Mouse (Mus musculus): ENCODE measurements around the gene Gipc1. TPM values are rescaled to one million over a fixed set of nuclear protein-coding genes. Genes with fewer than 3 reads are reported as not detected.

The Gipc1 gene
- polyA plus RNA-seq, 1 experiment, result 42.5 TPM

- no peaks in the 10 kb centered on the region for H3K9me3 ChIP-seq (replicated peaks; ENCODE audit: control insufficient read depth, insufficient read depth, low read length, poor library complexity, severe bottlenecking)
- no peak overlapping the region for H3K9ac ChIP-seq (ENCODE audit: low read depth, poor library complexity, severe bottlenecking)
- H3K4me1 ChIP-seq (ENCODE audit: control insufficient read depth, insufficient read depth, low read length), result no peaks in the 10 kb centered on the region
- H3K27me3 ChIP-seq (ENCODE audit: control insufficient read depth, insufficient read depth, low read length, poor library complexity, severe bottlenecking), result no peaks in the 10 kb centered on the region
- TF ChIP-seq POLR2A (IDR thresholded peaks at IDR 0.05; ENCODE audit: insufficient read depth, low read length), result no peak
- TF ChIP-seq CTCF (IDR thresholded peaks at IDR 0.05; ENCODE audit: low read depth, low read length), result no peak
- TF ChIP-seq EP300 (IDR thresholded peaks at IDR 0.05; ENCODE audit: insufficient read depth, low read depth, low read length), result no peak
- no peak overlapping the region for H3K4me3 ChIP-seq (ENCODE audit: low read depth, low read length)
- no peaks in the 10 kb centered on the region for H3K36me3 ChIP-seq (ENCODE audit: control insufficient read depth, insufficient read depth, low read length, poor library complexity, severe bottlenecking)
- H3K27ac ChIP-seq (ENCODE audit: insufficient read depth, low read length), result no peak overlapping the region
These were observed 27.4 kb downstream of the Gipc1 start for GRCm38 (mm10) chr8:83679866-83680265.

- no peak overlapping the region for H3K9ac ChIP-seq (ENCODE audit: low read depth, poor library complexity, severe bottlenecking)
- no peaks in the 10 kb centered on the region for H3K4me1 ChIP-seq (ENCODE audit: control insufficient read depth, insufficient read depth, low read length)
- H3K27ac ChIP-seq (ENCODE audit: insufficient read depth, low read length), result no peak overlapping the region
- H3K4me3 ChIP-seq (ENCODE audit: low read depth, low read length), result no peak overlapping the region
- H3K9me3 ChIP-seq (replicated peaks; ENCODE audit: control insufficient read depth, insufficient read depth, low read length, poor library complexity, severe bottlenecking), result no peaks in the 10 kb centered on the region
- no peaks in the 10 kb centered on the region for H3K27me3 ChIP-seq (ENCODE audit: control insufficient read depth, insufficient read depth, low read length, poor library complexity, severe bottlenecking)
- TF ChIP-seq POLR2A (IDR thresholded peaks at IDR 0.05; ENCODE audit: insufficient read depth, low read length) (no peak), EP300 (IDR thresholded peaks at IDR 0.05; ENCODE audit: insufficient read depth, low read depth, low read length) (no peak), CTCF (IDR thresholded peaks at IDR 0.05; ENCODE audit: low read depth, low read length) (no peak)
- no peaks in the 10 kb centered on the region for H3K36me3 ChIP-seq (ENCODE audit: control insufficient read depth, insufficient read depth, low read length, poor library complexity, severe bottlenecking)
These were observed 28.1 kb downstream of the Gipc1 start for GRCm38 (mm10) chr8:83680603-83681002.

- TF ChIP-seq EP300 (IDR thresholded peaks at IDR 0.05; ENCODE audit: insufficient read depth, low read depth, low read length) (no peak), CTCF (IDR thresholded peaks at IDR 0.05; ENCODE audit: low read depth, low read length) (no peak), POLR2A (IDR thresholded peaks at IDR 0.05; ENCODE audit: insufficient read depth, low read length) (no peak)
- Histone ChIP-seq H3K4me3 (ENCODE audit: low read depth, low read length) (no peak overlapping the region), H3K27ac (ENCODE audit: insufficient read depth, low read length) (no peak overlapping the region), H3K4me1 (ENCODE audit: control insufficient read depth, insufficient read depth, low read length) (no peaks in the 10 kb centered on the region), H3K9me3 (replicated peaks; ENCODE audit: control insufficient read depth, insufficient read depth, low read length, poor library complexity, severe bottlenecking) (no peaks in the 10 kb centered on the region), H3K36me3 (ENCODE audit: control insufficient read depth, insufficient read depth, low read length, poor library complexity, severe bottlenecking) (no peaks in the 10 kb centered on the region), H3K27me3 (ENCODE audit: control insufficient read depth, insufficient read depth, low read length, poor library complexity, severe bottlenecking) (no peaks in the 10 kb centered on the region), H3K9ac (ENCODE audit: low read depth, poor library complexity, severe bottlenecking) (no peak overlapping the region)
These were observed 28.6 kb downstream of the Gipc1 start for GRCm38 (mm10) chr8:83681099-83681498.

DNA sequence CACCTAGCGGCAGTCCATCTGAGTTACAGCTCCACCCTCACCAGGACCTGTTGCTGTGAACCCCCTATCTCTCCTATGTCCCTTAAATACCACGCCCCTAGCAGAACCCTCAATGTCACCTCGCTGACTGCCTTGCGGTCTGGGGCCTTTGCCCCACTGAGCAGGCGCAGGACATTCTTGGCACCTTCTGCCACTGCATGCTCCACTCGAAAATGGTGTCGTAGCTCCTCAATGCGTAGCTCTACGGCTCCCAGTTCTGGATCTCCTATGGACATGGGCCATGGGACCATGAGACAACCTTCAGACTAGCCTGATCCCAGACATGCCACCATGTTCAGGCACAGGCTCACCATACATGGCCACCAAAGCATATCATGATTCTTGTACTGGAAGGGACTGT, 32.0 kb downstream of the Gipc1 start:
- Histone ChIP-seq H3K4me3 (ENCODE audit: low read depth, low read length) (no peak overlapping the region), H3K4me1 (ENCODE audit: control insufficient read depth, insufficient read depth, low read length) (no peaks in the 10 kb centered on the region), H3K27me3 (ENCODE audit: control insufficient read depth, insufficient read depth, low read length, poor library complexity, severe bottlenecking) (no peaks in the 10 kb centered on the region), H3K9me3 (replicated peaks; ENCODE audit: control insufficient read depth, insufficient read depth, low read length, poor library complexity, severe bottlenecking) (no peaks in the 10 kb centered on the region), H3K27ac (ENCODE audit: insufficient read depth, low read length) (no peak overlapping the region), H3K9ac (ENCODE audit: low read depth, poor library complexity, severe bottlenecking) (no peak overlapping the region), H3K36me3 (ENCODE audit: control insufficient read depth, insufficient read depth, low read length, poor library complexity, severe bottlenecking) (no peaks in the 10 kb centered on the region)
- TF ChIP-seq POLR2A (IDR thresholded peaks at IDR 0.05; ENCODE audit: insufficient read depth, low read length) (no peak), CTCF (IDR thresholded peaks at IDR 0.05; ENCODE audit: low read depth, low read length) (no peak), EP300 (IDR thresholded peaks at IDR 0.05; ENCODE audit: insufficient read depth, low read depth, low read length) (no peak)

DNA sequence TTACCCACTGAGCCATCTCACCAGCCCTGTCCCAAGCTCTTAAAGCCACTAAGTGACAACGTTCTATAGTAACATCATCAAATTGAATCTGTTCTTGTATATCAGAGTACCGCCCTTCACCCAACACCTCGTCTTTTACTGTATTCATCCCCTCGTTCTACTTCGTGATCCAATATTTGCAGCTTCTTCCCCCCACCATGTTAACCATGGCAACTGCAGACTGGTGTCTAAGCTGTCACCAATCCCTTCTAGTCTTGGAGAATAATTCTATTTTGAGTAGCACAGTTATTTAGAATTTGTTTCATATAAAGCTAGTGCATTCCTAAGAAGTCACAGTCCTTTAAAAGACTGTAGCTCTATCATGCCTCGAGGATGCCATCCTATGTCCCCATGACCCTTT, 36.8 kb downstream of the Gipc1 start:
- Histone ChIP-seq H3K36me3 (ENCODE audit: control insufficient read depth, insufficient read depth, low read length, poor library complexity, severe bottlenecking) (peaks cover 11% of the 10 kb centered on the region), H3K27ac (ENCODE audit: insufficient read depth, low read length) (no peak overlapping the region), H3K27me3 (ENCODE audit: control insufficient read depth, insufficient read depth, low read length, poor library complexity, severe bottlenecking) (no peaks in the 10 kb centered on the region), H3K9me3 (replicated peaks; ENCODE audit: control insufficient read depth, insufficient read depth, low read length, poor library complexity, severe bottlenecking) (no peaks in the 10 kb centered on the region), H3K4me1 (ENCODE audit: control insufficient read depth, insufficient read depth, low read length) (no peaks in the 10 kb centered on the region), H3K9ac (ENCODE audit: low read depth, poor library complexity, severe bottlenecking) (no peak overlapping the region), H3K4me3 (ENCODE audit: low read depth, low read length) (no peak overlapping the region)
- TF ChIP-seq EP300 (IDR thresholded peaks at IDR 0.05; ENCODE audit: insufficient read depth, low read depth, low read length) (no peak), CTCF (IDR thresholded peaks at IDR 0.05; ENCODE audit: low read depth, low read length) (no peak), POLR2A (IDR thresholded peaks at IDR 0.05; ENCODE audit: insufficient read depth, low read length) (no peak)

DNA sequence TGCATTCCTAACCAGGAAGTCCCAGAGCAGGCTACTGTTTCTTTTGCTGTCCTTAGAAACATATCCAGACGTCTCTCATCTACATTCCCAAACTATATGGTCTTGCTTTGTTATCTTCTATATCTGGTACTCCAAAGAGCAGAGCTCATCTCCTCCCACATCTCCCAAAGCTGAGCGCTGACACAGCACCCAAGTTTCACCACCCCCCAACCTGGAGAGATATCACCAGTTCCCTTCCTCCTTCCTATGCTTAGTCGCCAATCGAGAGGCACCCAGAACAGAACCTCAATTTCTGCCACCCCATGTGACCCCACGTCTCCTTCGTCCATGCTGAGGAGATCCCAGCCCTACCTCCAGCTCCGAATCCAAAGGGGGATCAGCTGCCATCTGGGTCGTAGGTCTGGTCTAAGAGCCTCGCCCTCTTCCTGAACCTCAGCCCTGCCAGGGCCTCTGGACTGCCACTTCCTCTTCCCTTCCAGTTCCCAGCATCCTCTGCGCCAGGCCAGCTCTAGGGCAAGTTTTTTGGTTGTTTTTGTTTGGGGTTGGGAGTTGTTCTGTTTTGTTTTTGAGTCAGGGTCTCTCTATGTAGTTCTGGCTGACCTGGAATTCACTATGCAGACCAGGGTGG, 41.2 kb downstream of the Gipc1 start:
- no peak overlapping the region for H3K4me3 ChIP-seq (ENCODE audit: low read depth, low read length)
- no peaks in the 10 kb centered on the region for H3K4me1 ChIP-seq (ENCODE audit: control insufficient read depth, insufficient read depth, low read length)
- no peak overlapping the region for H3K9ac ChIP-seq (ENCODE audit: low read depth, poor library complexity, severe bottlenecking)
- peaks cover 11% of the 10 kb centered on the region for H3K36me3 ChIP-seq (ENCODE audit: control insufficient read depth, insufficient read depth, low read length, poor library complexity, severe bottlenecking)
- no peaks in the 10 kb centered on the region for H3K27me3 ChIP-seq (ENCODE audit: control insufficient read depth, insufficient read depth, low read length, poor library complexity, severe bottlenecking)
- TF ChIP-seq POLR2A (IDR thresholded peaks at IDR 0.05; ENCODE audit: insufficient read depth, low read length), result no peak
- TF ChIP-seq EP300 (IDR thresholded peaks at IDR 0.05; ENCODE audit: insufficient read depth, low read depth, low read length), result no peak
- no peak for TF ChIP-seq CTCF (IDR thresholded peaks at IDR 0.05; ENCODE audit: low read depth, low read length)
- no peak overlapping the region for H3K27ac ChIP-seq (ENCODE audit: insufficient read depth, low read length)
- H3K9me3 ChIP-seq (replicated peaks; ENCODE audit: control insufficient read depth, insufficient read depth, low read length, poor library complexity, severe bottlenecking), result no peaks in the 10 kb centered on the region

Data from ES-Bruce4 (cell line).